Mouse (Mus musculus): Measurements from ENCODE around the gene Six4. TPM values are rescaled to one million over a fixed set of nuclear protein-coding genes. Genes with fewer than 3 reads are reported as not detected.
"Not testable (repeated sequence)": the region's sequence is repeated elsewhere in the genome, so short reads cannot be mapped to it uniquely, and the experiment has no call there.

Gene Six4
- polyA plus RNA-seq (2016; fragmentation: Nextera tagmentation; extraction: Ambion mirVana) = 13.5 and 13.7 TPM in 2 replicates

DNA sequence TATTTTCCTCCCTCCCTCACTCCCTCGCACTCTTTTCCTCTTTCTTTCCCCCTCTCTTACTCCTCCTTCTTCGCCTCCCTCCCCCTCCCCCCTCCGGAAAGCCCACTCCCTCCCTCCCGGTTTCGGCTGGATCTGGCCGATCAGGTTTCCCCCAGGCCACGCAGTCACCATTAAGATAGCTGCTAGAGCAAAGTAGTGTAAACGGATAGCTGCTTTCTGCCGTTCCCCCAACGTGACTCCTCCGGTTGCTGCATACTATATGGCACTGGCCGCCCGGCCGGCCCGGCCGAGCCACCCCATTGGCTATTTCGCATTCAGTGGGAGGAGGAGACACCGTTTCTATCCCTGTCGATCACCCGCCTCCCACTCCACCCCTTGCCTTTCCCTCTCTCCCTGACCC, at the start of gene Six4:
Gene Six4, minus strand, starts transcription at position 261 of the 400 bp plus-strand sequence.
- Histone ChIP-seq H3K27ac (peak within 1 kb of the TSS; percentile 97), H3K9ac (peak within 1 kb of the TSS; percentile 84), H3K36me3 (peaks cover 9% of the 10 kb centered on the region; the same call in 1 of the 2 replicates), H3K27me3 (no peaks in the 10 kb centered on the region), H3K4me1 (peaks cover 28% of the 10 kb centered on the region), H3K4me2 (replicated peaks) (peak within 1 kb of the TSS; percentile 93), H3K4me3 (peak within 1 kb of the TSS; percentile 88), H3K9me3 (no peaks in the 10 kb centered on the region)
- peak; percentile 89 for ATAC-seq (ENCODE audit: insufficient number of reproducible peaks, insufficient read depth, low FRiP score, low TSS enrichment)
- WGBS = under 1% methylated on average over 20 of the region's 20 CpGs

DNA sequence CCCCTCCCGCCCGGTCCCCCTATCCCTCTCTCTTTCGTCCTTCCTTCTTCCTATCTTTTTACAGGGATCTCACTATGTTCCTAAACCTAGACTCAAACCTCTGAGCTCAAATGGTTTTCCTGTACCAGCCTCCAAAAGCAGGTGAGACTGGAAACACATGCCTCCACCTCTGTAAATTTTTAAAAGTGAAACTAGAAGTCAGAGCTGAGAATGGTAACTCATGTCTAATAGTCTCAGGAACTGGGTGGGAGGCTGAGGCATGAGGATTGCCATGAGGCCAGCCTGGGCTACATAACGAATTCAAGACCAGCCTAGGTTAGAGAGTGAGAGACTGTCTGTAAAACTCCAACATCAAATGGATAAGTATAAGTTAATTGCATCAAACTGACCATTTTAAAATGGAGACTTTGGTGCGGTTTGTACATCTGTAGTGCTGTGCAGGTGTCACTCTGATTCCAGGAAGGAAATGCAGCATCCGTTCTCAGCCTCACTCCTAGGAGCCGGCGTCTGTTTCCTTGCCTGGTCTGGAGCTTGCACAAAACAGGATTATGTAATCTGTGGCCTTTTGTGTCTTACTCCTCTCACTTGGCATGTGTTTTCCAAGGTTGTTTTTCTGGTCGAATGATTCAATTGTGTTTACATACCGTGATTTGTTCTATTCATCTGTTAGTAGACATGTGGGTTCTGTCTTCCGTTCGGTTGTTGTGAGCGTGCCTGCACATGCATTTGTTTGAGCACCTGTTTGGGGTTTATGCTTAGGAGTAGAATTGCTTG, 49.3 kb upstream of the Six4 start:
- no peak overlapping the region for H3K4me2 ChIP-seq (replicated peaks)

DNA sequence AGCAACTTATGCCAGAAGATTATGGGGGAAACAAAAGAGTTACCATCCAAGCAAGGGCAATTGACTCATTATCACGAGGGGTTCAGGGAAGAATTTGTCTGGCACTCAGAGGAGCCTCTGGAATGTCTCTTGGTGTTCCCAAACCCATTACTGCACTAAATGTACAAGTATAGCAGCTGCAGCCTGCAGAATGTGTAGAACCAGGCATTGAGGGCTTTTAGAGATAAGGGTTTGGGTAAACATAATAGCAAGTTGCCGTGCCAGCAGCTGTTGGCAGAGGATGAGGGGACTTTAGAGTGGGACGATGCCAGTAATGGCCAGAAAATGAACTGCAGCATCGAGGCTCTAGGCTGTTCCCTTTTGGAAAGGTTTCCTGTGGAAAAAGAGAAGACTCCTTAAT, 47.1 kb upstream of the Six4 start:
- Histone ChIP-seq H3K4me1 (no peaks in the 10 kb centered on the region), H3K36me3 (no peaks in the 10 kb centered on the region), H3K9ac (no peak overlapping the region), H3K27ac (no peak overlapping the region), H3K9me3 (no peaks in the 10 kb centered on the region), H3K4me3 (no peak overlapping the region), H3K4me2 (replicated peaks) (no peak overlapping the region), H3K27me3 (no peaks in the 10 kb centered on the region)
- 79% methylated on average over 4 of the region's 4 CpGs for WGBS
- no peak for ATAC-seq (ENCODE audit: insufficient number of reproducible peaks, insufficient read depth, low FRiP score, low TSS enrichment)

More for the DNA sequence above, 49.3 kb upstream of the Six4 start:
- Histone ChIP-seq H3K9ac (no peak overlapping the region), H3K27ac (no peak overlapping the region), H3K4me3 (no peak overlapping the region), H3K9me3 (no peaks in the 10 kb centered on the region), H3K4me1 (no peaks in the 10 kb centered on the region), H3K27me3 (no peaks in the 10 kb centered on the region), H3K36me3 (no peaks in the 10 kb centered on the region)
- WGBS = 84% methylated on average over 13 of the region's 13 CpGs
- no peak for ATAC-seq (ENCODE audit: insufficient number of reproducible peaks, insufficient read depth, low FRiP score, low TSS enrichment)

DNA sequence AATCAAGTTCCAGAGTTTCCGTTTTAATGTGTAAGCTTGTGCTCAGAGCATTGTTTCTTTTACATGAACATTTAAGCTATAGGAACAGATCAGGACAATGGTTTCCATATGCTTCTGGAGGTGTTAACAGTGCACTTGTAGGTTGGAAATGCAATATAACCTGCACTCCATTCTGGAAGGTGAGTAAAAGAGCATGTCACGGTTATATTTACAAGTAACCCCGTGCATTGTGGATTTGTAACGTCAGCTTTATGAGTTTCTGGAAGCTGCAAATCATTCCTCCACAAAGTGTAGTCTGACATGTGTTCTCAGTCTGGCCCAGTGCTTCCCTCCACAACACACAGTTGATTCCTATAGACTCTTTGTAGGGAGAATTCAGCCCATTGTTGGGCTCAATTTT, 40.9 kb upstream of the Six4 start:
- ATAC-seq (ENCODE audit: insufficient number of reproducible peaks, insufficient read depth, low FRiP score, low TSS enrichment) = no peak
- no peaks in the 10 kb centered on the region for H3K9me3 ChIP-seq
- H3K4me2 ChIP-seq (replicated peaks) = no peak overlapping the region
- 86% methylated on average over 4 of the region's 4 CpGs for WGBS
- H3K27ac ChIP-seq = no peak overlapping the region
- H3K9ac ChIP-seq = no peak overlapping the region
- no peaks in the 10 kb centered on the region for H3K27me3 ChIP-seq
- no peaks in the 10 kb centered on the region for H3K4me1 ChIP-seq
- H3K4me3 ChIP-seq = no peak overlapping the region
- H3K36me3 ChIP-seq = no peaks in the 10 kb centered on the region

DNA sequence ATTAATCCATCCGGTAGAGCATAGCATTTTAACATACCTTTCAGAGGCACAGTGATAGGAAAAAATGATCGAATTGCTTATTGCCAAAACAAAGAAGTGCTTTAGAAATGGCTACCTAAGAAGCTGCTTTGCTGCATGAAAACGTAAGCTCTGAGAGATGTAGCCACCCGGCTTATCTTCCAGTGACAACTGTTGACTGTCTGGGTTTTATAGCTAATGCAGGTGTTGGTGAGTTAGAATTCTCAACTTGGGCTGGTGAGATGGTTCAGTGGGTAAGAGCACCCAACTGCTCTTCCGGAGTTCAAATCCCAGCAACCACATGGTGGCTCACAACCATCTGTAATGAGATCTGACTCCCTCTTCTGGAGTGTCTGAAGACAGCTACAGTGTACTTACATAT, 37.8 kb upstream of the Six4 start:
- WGBS = 81% methylated on average over 5 of the region's 5 CpGs
- ATAC-seq (ENCODE audit: insufficient number of reproducible peaks, insufficient read depth, low FRiP score, low TSS enrichment); H3K4me3 ChIP-seq; H3K4me2 ChIP-seq (replicated peaks); H3K27me3 ChIP-seq; H3K27ac ChIP-seq; H3K9me3 ChIP-seq; H3K36me3 ChIP-seq; H3K9ac ChIP-seq; H3K4me1 ChIP-seq: not testable (repeated sequence)

DNA sequence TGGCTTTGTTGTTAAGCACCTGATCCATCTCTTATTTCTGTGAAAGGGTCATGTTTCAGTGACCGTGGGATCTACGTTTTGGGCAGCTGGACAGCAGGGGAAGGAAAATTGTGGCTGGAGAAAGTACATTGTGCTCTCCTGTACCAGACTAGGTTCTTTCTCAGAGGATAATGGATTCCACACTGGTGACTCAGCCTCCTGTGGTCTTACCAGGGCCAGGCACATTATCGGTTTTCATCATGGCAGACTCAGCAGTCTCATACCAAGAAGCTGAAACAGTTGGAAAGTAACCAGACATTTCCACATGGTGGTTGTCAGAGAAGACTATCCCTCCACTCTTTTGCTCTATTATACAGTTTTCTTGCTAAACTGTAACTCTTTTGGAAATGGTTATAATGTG, 34.0 kb upstream of the Six4 start:
- ATAC-seq (ENCODE audit: insufficient number of reproducible peaks, insufficient read depth, low FRiP score, low TSS enrichment) = no peak
- 23% methylated on average over 3 of the region's 3 CpGs for WGBS
- no peak overlapping the region for H3K9ac ChIP-seq
- H3K4me2 ChIP-seq (replicated peaks) = no peak overlapping the region
- no peak overlapping the region for H3K27ac ChIP-seq
- no peaks in the 10 kb centered on the region for H3K27me3 ChIP-seq
- H3K4me3 ChIP-seq = no peak overlapping the region
- no peaks in the 10 kb centered on the region for H3K4me1 ChIP-seq
- no peaks in the 10 kb centered on the region for H3K9me3 ChIP-seq
- 0 out of 2 replicates have a peak, but pooled peaks cover 12% of the 10 kb centered on the region for H3K36me3 ChIP-seq

DNA sequence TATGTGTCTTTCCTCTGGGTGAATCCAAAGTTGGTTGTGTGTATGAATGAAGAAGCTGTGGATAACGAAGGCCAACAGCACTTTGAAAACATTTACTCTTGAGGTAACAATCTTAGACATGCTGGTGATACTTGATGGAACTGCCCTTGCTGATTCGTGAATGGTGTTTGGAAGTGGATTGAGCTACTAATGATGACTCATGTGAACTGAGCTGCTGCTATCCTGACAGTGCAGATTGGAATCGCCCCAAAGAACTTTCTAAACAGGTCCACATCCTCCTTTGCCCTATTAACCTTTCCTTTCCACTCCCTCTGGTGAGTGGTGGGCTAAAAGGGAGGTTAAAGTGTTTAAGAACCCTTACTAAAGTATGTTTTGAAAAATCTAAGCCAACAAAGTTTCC, 27.5 kb upstream of the Six4 start:
- Histone ChIP-seq H3K27me3 (no peaks in the 10 kb centered on the region), H3K4me2 (replicated peaks) (no peak overlapping the region), H3K4me3 (no peak overlapping the region), H3K27ac (no peak overlapping the region), H3K9me3 (no peaks in the 10 kb centered on the region), H3K9ac (no peak overlapping the region), H3K36me3 (0 out of 2 replicates have a peak, but pooled peaks cover 12% of the 10 kb centered on the region), H3K4me1 (no peaks in the 10 kb centered on the region)
- ATAC-seq (ENCODE audit: insufficient number of reproducible peaks, insufficient read depth, low FRiP score, low TSS enrichment) = no peak
- WGBS = 84% methylated on average over 3 of the region's 3 CpGs

DNA sequence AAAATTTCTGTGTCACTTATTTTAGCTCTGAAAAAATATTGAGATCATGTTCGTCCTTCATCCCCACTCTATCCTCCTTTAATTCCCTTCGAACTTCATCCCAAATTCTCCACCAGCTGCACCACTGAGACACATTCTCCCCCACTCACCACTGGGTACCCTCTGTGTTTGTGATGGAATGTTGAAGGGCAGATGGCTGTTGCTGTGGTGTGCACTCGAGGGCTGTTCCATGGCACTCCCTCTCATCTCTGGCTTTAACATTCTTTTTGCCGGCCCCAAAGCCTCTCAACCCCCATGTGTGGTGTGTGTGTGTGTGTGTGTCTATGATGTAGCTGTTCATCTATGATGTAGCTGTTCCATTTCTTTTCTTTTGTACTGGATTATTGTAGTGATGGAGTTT, 12.0 kb upstream of the Six4 start:
- H3K9me3 ChIP-seq = no peaks in the 10 kb centered on the region
- WGBS = 68% methylated on average over 4 of the region's 4 CpGs
- H3K9ac ChIP-seq = no peak overlapping the region
- ATAC-seq (ENCODE audit: insufficient number of reproducible peaks, insufficient read depth, low FRiP score, low TSS enrichment) = no peak
- no peak overlapping the region for H3K4me2 ChIP-seq (replicated peaks)
- peaks cover 14% of the 10 kb centered on the region for H3K4me1 ChIP-seq
- no peaks in the 10 kb centered on the region for H3K36me3 ChIP-seq
- H3K27me3 ChIP-seq = no peaks in the 10 kb centered on the region
- H3K27ac ChIP-seq = no peak overlapping the region
- no peak overlapping the region for H3K4me3 ChIP-seq

DNA sequence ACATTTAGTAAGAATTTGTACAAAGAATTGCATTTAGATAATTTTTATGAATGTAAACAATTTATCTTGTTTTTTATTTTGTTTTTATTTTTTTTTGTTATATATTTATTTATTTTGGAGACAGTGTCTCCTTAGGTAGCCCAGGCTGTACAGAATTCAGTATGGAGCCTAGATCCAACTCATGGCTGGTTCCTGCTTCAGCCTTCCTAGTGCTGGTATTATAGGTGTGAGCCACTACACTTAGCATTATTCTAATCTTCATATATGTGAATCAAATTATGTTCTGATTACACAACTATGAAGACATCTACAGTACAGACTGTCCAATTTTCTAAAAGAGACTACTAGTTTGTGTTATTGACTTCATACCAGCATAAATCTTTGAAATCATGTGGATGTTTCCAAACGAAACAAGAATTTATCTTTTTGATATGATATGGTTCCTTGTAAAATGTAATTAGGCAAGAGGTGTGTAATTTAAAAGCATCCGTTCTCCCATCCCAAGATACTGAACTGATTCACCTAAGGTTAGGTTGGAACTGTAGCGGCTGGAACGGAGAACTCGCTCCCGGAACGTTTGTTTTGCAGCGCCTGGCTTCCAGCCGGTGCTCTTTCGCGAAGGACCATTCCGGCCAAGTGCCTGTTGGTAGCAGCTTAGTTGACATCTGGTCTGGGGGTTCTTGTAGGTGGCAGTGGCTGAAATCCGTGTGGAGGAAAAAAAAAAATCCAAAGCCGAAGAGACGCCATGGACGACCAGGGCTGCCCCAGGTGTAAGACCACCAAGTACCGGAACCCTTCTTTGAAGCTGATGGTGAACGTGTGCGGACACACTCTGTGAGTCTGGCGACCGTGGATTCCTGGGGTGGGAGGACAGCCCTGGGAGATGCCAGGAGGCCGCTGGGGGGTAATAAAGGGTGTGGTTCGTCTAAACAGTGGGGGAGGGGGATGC, 10.1 kb upstream of the Six4 start, which contains the start of gene Mnat1:
Gene Mnat1, plus strand, starts transcription at position 625 of the 949 bp plus-strand sequence.
- Histone ChIP-seq H3K4me2 (replicated peaks) (peak within 1 kb of the TSS; percentile 59), H3K27ac (peak within 1 kb of the TSS; percentile 42; the same call in 1 of the 2 replicates), H3K4me3 (peak within 1 kb of the TSS; percentile 75), H3K9me3 (no peaks in the 10 kb centered on the region), H3K9ac (peak within 1 kb of the TSS; percentile 74), H3K4me1 (peaks cover 11% of the 10 kb centered on the region), H3K27me3 (no peaks in the 10 kb centered on the region), H3K36me3 (no peaks in the 10 kb centered on the region)
- ATAC-seq (ENCODE audit: insufficient number of reproducible peaks, insufficient read depth, low FRiP score, low TSS enrichment) = no peak
- WGBS = 2% methylated on average over 23 of the region's 23 CpGs

DNA sequence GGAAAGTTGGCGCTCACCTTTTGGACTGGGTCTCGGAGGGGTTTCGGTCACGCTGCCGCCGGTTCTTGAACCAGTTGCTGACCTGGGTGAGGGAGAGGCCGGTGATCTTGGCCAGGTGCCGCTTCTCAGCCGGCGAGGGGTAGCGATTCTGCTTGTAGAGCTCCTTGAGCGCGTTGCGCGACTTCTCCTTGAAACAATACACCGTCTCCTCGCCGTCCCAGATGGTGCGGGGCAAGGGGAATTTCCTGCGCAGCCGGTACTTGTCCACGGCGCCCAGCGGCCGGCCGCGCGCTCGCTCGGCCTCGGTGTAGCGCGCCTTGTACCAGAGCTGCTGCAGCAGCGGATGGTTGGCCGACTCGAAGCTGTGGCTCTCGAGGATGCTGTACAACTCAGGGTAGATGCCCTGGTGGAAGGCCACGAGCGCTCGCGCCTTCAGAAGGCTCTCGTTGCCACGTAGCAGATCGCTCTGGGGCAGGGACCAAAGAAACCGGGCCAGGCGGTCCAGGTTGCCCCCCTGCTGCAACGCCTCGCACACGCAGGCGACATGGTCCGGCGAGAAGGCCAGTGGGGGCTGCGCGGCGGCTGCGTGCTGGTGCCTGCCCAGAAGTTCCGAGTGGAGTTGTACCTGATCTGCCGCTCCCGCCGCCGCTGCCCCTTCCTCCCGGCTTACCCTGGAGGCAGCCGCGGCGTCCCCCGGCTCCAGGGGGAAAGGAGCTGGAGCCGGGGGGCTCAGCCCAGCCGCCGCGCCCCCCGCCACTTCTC, 749 bp downstream of the Six4 start:
- Histone ChIP-seq H3K9me3 (no peaks in the 10 kb centered on the region), H3K9ac (peak overlapping the region; percentile 84), H3K4me1 (peaks cover 28% of the 10 kb centered on the region), H3K4me2 (replicated peaks) (peak overlapping the region; percentile 93), H3K4me3 (peak overlapping the region; percentile 88), H3K27ac (peak overlapping the region; percentile 97), H3K27me3 (no peaks in the 10 kb centered on the region), H3K36me3 (peaks cover 12% of the 10 kb centered on the region; the same call in 1 of the 2 replicates)
- under 1% methylated on average over 67 of the region's 71 CpGs for whole genome bisulfite sequencing
- ATAC-seq (ENCODE audit: insufficient number of reproducible peaks, insufficient read depth, low FRiP score, low TSS enrichment) = peak; percentile 25; the same call in 1 of the 2 replicates
